Mouse (Mus musculus): ENCODE results near the gene Clcn3.

DNA sequence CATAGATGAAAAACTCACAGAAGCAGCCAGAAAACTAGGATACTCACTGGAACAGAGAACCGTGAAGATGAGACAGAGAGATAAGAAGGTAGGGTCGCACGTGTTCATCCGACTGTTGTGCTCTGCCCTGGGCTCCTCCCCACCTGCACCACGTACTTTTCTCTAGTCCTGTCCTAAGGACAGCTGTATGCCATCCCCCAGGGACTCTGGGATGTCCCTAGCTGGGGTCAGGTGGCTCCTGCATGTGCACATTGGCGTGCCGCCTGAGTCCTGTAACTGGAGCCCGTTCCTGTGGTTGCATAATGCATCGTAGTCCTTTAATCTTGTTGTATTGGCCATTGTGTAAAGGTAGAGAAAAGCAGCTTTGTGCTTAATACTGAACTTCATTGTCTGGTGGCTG is 83.0 kb downstream of the Clcn3 start:
- TF ChIP-seq CTCF (IDR thresholded peaks at IDR 0.05; ENCODE audit: borderline replicate concordance, insufficient read depth, low read length) (no peak), POLR2A (IDR thresholded peaks at IDR 0.05; ENCODE audit: low read depth, low read length) (no peak)

All from embryonic fibroblast, embryonic 13.5 days (primary cell).